Mouse (Mus musculus) cerebellum, postnatal 25 days (tissue): ENCODE data around the gene Immp2l.

Source experiments
- DNase-seq, 2 experiments: peaks; one replicate each; pipeline ENCODE4 v3.0.0; 2021; ENCODE audit warnings: mixed read lengths in 2 of 2

The Immp2l gene

DNA sequence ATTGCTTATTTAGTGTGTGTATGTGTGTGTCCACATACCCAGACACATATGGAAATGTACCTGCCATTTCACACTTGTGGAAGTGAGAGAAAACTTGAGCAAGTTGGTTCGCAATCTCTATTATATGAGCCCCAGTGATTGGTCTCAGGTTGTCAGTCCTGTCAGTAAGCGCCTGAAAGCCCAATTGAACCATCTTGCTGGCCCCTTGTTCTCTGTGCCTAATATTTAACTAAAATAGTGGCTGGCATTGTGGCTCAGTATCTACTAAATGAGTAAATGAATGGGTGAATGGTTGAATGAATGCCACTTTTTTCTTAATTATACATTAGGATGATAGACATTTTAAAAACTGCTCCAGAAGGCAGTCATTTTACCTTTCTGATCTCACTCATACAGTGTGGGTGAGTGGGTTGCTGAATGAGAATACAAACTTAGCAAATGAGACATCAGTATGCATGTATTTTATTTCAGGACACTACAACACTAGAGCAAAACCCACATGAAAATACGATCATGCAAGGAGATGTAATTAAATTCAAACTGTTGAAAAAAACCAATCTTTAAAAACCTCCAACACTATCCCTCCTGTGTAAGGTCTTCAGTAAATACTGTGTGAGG lies 444.6 kb downstream of the Immp2l start:
- no peak for DNase-seq

DNA sequence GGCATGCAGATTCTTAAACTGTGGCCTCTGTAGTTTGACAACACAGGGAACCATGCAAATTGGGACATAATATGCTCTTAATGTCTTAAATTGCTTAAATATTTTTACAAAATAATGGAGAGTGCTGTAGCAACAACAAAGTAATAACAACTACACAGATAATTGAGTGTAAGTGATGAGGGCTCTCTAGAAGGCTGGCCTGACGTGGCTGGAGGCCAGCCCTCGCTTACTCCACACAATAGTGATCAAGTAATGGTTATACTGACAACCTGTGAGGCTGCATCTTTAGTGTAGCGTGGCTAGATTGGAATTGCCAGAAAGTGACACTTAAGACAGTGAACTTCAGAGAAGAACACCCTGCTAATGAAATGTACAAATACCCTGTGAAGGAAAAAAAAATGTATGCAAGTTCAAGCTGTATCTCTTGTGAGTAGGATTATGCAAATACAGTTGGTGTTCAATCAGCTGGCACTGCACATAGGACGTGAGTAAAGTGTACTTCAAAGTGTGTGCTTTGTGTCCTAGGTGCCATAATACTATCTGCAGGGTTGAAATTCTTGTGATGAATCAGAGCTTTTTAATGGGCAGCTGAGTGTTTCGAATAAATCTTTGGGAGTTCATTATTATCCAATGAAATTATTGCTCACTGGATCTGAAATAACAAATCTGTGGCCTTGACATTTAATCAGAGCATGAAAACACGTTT lies 445.4 kb downstream of the Immp2l start:
- no peak for DNase-seq

DNA sequence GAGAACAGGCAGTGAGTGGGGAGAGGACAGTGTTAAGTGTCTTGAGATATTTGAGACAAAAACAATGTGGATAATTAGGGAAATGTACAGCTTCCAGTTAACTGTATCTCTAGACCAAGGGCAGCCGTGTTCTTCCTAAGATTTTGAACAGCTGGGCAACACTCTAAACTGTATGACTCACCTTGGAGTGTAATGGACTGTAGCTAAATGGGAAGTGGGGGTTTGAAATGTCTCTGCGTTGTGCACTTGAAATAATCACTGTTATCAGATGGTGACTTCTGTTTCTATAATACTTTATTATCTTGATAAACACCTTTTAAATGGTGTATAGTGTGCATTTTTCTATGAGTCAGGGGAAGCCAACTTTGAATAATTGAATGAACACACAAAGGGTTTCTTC lies 457.6 kb downstream of the Immp2l start:
- no peak for DNase-seq

DNA sequence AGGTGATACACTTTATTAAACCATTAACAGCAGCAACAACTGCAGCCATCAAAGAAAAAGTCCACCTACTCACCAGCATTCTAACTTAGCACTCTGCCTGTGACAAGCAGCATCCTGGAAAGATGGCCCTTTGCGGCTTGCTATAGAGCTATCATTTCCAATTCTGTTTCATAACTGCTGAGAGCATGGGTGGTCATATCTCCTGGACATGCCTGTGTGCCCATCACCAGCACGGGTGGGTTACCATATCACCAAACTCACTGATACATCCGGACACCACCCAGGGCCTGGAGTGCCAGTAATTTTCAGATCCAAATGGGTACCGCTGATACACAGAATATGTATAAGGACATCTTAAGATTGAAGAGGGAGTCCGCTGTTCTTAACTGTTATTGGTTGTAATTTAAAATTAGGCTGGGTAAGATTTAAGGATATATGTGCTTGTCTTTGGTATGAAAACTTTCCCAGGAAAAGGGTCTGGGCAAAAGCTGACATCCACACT lies 459.3 kb downstream of the Immp2l start:
- DNase-seq, result peak; percentile 28 to 50

DNA sequence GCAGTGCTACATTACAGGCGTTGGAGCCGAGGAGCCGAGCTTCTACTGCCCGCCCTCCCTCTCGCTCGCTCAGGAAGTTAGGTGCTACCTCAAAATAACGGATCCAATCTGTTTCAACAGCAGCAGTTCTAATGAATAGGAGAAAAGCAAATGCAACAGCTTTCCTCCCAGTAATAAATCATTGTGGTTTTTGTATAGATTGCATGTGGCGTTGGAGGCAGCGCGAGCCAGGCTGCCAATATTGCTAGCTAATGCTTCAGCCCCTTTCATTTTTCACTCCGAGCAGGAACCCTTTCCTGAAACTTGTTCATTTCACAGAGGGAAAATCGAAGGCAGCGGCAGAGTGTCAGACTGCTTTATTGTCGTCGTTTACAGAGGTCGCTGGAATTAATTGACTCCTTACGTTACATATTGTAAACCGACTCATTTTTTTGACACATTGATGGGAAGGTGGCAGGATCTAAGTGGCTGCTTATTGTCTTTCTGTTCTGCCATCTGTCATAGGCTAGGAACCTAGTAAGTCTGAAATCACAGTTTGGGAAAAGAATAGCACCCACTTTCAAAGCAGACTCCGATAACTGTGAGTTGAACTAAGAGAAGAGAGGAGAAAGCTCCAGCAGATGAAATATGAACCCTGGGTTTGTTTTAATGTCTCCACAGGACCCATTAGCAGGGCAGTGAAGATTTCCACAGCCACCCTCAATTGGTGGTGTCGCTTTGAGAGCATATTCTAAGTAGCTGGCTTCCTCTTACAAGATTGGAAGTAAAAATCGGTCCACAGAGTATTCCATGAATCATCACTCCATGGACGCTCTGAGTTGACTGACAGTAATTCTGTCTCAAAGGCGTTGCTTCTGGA lies 459.9 kb downstream of the Immp2l start:
- peak; percentile 60 to 61 for DNase-seq

DNA sequence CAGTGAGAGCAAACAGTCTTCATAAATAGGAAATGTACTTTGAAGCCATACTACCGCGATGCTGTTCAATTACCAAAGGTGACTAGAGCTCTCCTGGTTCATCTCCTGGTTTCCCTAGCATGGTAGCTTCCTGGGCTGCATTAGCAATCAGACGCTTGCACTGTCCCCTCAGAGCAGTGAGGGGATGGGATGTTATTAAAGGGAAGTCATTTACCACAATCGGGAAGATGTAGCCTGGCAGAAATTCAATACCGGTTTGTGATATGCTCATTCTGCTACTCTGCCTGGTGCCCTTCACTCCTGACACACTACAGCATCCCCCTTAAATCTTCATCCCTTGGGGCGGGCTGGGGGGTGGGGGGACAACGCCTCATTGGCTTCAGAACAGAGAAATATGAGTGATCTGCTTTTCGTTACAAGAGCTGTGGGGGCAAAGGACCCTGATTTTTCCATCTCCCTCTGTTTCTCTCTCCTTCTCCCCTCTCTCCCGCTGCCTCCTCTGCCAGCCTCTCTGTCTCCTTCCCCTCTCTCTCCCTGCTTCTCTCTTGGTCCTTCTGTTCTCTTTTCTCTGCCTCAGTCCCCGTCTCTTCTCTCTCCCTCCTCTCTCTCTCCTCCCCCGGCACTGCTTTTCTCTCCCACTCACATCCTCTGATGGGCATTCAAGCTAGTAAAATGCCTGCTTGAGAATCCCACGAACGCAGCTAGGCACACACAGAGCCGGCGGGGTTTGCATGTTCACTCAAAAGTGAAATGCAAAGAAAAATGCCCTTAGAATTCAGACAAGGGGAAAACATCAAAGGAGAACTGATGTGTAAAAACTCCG lies 461.0 kb downstream of the Immp2l start:
- DNase-seq, result peak; percentile 51 to 59

DNA sequence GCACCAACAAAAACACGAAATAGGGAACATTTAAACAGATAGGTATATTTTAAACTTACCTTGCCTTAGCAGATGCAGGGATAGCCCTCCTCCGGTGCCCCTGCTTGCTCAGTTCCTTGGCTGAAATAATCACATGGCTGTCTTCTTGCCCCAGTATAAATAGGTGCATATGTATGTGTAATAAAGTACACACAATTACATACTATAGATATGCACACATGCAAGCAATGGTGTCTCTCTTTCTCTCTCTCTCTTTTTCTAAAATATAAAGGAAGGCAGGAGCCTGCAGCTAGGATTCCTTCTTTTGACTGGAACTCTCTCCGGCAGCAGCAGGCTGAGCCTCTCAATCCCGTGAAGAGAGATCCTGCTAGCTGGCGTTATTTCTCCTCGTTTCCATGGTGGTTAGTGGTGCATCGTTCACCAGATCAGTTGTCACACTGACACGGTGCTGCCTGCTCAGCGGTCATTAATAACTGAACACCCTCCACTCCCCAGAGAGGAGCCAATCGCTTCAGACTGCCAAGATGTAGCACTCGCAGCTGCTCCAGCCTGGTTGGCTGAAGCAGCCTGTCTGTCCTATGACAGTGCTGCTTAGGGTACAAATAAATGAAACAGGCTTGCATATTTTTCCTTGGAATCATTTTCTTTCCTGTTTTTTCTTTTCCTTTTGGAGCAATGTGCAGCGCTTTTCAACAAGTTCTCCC lies 461.8 kb downstream of the Immp2l start:
- peak; percentile 79 for DNase-seq

DNA sequence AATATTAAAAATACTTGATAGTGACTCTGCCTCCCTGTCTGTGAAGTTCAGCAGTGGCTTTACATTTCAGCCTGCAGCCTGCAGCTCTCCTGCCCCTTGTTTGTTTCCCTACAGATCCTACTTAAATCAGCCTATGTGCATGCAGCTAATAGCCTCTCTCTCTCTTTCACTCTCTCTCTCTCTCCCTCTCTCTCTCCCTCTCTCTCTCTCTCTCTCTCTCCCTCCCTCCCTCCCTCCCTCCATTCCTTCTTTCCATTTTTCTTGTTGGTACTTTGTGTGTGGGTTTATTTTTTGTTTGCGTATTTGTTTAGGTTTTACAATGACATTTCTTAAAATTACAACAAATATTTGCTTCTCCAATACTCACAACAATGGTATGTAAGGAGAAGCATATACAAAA lies 462.4 kb downstream of the Immp2l start, which contains the start of gene Lrrn3:
Lrrn3 (minus strand) TSS at position 101 of the 400 bp plus-strand sequence.
- no peak for DNase-seq

DNA sequence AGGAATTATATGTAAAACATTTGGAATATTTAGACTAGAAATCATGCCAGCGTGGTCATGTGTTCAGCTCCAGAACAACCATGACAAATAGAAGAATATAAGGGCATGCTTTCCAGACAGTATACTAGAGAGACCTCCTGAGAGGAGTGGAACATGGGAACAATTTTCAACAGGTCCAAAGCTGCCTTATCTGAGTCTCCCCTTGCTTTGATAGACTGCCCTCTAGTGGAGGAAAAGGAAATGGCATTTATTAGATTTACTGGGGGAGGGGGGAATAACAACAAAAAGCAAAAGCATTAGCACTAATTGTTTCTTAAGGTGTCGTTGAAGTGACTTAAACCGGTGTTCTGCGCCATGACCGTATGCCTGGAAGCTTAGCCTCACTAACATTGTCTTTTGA lies 463.1 kb downstream of the Immp2l start:
- DNase-seq, result peak in 1 of 2 experiments; percentile 22

DNA sequence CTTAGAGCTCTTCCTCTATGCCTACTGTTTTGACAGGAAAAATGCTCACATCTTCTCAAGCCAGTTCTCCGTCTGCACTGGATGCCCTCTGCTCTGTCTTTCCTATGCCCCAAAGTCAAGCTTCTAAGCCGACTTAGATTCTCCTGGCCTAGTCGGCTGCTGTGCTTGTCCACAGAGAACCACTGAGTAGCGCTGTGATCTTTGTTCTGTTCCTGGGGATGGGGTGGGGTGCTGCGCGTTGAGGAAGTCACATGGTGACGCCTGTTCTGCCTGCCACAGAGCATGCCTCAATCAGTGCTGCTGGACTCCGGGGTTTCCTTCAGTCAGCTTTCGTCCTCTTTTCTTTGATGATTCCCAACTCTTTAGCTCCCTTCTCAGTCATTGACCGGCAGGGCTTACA lies 470.7 kb downstream of the Immp2l start:
- DNase-seq, result peak in 1 of 2 experiments; percentile 12

DNA sequence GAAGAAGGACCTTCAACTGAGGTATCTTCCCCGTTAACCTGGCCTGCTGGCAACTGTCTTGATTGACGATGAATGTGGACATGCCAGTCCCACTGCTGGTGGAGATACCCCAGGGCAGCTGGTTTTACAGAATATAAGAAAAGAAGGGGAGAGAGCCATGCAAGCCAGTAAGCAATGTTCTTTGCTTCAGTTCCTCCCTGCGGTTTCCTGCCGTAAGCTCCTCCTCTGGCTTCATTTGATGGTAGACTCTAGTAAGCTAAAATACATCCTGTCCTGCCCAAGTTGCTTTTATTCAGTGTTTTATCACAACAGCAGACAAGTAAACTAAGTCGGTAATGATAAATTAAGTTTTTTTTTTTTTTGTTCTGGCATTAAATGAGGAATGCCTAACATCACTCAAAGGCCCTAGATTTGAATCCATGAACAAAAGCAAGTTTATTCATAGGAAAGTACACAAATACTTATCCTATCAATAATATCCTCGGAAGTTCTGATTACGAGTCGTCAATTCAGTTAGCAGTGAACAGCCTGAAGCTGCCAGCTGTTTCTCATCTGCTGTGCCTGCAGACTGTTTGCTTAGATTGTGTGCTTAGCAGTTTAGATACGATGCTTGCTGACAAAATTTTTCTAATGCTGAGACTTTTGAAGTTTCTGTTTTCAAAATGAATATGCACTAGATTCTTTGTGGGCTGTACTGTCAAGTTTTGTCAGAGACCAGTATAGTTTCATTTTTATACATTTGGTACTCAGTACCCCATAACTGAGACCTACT lies 476.3 kb downstream of the Immp2l start:
- DNase-seq, result no peak

DNA sequence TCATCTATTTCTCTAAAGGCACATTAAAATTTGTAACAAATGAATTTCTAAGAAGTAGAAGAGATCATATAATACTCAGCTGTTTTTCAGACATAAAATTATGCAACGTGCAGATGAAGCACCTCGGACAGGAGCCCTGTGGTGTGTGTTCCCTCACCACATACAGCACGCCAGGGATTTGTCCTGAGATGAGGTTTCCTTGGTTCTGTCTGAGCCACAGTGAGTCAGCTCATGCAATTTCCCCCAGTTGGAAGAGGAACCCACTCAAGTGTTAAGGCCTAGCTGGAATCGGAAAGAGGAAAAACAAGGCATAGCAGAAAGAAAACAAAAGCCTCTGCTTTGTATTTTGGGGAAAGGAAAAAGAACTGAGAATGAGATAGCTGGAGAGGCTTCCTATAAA lies 484.7 kb downstream of the Immp2l start:
- DNase-seq, result no peak

DNA sequence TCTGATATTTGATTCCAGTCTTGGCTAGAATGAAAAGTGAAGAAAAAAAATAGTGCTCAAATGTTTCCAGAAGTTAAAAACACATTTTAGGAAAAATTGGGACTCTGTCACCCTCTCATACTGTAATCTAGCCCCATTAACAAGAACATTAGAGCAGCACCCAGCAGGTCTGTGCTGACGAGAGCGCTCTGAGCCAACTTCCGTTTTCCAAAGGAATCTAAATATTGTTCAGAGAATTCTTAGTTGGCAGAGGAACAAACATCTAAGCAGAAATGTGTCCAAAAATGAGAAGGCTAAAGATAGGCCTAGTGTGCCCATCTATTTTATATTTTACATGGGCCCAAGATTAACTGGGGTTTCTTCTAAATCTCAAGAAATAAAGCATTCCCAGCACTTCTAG lies 486.7 kb downstream of the Immp2l start:
- DNase-seq, result no peak

DNA sequence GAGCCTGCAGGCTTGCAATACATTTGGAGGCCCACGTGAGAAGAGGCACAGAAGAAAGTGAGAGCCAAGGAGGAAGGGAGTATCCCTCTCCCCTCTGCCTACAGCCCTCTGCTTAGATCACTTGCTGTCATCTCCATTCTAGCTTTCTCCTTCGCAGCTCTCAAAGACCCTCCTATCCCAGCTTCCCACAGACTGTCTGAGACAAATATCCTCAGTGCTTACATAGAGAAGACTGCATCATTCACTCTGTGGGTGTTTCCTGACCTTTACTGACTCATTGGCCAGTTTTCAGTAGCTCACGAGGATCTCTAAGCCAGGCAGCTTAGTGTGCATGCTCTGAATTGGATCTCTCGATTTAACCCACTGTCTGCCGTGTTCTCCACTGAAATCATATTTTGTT lies 495.0 kb downstream of the Immp2l start:
- no peak for DNase-seq

DNA sequence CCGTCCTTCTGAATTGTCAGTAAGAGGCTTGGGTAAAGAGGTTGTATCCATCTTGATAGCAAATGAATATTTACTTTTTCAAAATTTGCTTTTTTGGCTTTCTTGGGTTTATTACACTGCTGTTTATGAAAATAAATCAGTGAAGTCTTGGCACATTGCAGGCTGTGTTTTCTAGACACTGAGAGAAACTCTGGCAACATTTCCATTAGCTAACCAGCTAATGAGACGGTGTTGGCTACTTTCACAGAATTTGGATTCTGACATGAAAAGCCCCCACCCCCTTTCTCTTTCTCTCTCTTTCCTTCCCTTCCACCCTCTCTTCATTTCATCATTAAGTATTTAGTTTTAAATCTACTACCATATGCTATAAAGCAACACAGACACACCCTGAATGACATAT lies 496.4 kb downstream of the Immp2l start:
- DNase-seq, result no peak

DNA sequence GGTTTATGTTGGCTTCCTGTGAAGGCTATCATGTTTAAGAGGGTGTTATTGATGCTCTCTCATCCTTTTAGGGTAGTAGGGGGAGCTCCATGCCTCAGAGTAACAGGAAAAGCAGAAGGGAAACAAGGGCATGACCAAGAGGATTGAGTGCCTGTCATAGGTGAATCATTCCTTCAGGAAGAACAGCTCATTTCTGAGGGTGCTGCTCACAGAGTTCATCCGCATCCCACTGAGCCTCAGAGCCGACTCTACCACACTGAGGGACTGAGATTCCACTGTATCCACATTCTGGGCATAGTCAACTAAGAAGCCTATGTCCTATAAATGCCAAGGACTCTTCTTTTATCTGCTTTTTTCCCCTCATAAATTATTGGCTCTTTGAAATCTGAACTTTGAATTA lies 497.8 kb downstream of the Immp2l start:
- no peak for DNase-seq

DNA sequence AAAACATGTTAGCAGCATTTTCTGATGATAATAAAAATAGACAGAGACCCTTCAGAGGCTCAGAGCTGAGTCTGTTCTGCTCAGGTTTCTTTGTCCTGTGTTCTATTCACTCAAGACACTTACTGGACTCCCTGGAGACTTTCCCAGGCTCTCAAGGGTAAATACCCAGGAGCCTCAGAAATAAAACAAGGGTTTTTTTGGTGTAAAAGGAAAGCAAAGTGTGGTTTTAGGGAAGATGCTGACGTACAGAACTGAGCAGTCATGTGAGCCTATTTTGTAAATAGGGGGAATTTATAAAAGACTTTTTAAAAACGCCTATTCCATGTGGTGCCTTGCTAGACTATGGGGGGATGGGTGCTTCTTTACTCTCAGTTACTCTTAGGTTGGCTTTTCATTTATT lies 502.8 kb downstream of the Immp2l start:
- no peak for DNase-seq

DNA sequence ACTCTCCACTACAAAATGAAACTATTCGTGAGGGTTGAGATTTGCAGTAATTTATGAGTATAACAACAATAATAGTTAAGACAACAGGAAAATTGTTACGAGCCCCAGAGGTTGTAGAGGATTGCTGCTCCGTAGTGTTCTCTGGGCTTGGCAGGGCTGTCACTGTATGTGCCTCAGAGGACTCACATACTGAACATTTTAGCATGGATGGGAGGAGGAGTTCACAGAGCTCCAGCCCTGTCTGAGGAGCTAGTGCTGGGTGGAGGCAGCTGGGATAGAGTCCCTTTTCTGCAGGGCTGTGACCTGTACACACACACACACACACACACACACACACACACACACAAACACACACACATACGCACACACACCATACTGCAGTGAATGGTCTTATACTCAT lies 504.5 kb downstream of the Immp2l start:
- no peak for DNase-seq

DNA sequence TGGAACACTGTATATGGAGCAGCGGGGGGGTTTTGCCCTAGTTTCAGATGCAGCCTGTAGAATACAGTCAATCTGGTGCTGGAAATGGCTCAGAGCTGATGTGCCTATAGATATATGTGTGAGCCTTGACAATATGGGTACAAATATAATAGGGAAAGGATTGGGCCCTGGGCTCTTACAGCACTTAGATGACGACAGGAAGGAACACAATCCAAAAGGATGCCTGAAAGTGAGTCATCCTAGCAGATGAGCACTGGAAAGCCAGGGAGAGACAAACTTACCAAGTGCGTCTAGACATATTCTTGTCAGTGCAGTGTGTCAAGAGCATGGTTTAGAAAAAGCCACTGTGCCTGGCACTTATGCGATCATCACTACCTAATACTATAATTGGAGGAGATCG lies 516.1 kb downstream of the Immp2l start:
- no peak for DNase-seq

DNA sequence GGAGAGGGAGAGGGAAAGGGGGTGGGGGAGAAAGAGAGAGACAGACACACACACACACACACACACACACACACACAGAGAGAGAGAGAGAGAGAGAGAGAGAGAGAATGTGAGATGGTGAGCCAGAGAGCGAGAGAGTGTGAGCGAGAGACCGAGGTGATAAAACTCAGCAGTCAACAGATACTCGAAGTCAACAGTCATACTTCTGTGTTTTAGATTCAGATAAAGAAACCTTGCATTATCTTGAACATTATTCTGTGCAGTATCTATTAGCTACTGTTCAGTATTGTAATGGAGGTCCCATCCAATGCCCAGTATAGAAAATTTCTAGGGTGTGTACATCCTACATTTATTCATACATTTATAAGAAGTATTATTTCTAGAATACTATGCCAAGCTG lies 527.7 kb downstream of the Immp2l start:
- no peak for DNase-seq

DNA sequence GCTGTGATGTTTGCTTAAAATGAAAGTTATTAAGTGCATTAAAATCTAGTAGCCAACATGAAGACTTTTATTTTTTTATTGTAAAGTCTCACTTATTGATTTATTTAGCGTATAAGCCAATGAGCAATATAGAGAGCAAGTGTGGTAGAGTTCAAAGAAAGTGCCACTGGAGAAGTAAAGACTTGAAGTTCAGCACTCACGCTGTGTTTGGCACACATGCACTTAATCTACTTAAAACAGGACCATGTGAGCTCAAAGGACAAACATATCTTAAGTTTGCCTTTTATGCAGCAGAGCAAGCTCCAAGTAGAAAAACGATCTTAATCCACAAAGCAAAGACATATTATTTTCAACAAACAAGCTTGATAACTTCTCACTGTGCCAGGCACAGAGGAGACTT lies 533.9 kb downstream of the Immp2l start:
- no peak for DNase-seq
